Mouse (Mus musculus): Measurements from ENCODE around the gene Gm20390.

The Gm20390 gene

DNA sequence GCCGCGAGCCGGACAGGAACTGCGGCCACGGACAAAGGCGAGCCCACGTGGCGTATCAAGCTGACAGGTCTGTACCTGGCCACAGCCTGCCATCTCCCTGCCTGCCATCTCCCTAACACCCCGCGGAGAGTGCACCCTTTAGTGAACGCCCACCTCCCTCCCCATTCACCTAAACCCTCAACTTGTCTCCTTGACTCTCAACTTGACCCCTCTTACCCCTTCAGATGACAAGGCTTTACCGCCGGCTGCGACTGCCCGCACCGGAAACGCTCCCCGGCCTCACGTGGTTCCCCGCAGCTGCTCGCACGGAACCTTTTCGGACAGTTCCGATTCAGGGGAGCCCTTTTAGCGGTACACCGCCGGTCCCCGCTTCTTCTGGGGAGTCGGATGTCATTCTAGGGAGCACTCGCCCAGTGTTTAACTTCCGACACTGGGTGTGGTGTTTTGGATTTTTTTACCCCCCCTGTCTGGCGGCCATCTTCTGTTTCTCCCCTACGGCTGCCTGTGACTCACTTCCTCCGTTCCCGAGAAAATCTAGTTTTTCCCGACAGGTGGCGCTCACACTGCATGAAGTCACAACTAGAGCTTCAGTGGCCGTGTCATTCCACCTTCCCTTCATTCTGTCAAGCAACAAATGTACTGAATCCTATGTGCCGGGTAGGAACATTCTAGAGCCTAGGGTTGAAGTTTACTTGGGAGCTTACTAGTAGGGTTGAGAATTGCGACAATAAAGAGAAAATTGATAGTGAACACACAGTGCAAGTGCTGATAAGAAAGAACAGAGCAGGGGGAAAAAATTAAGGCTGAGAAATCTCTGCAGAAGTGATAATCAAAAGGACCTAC lies at the start of gene Gm20390, which contains the start of gene Nme1:
Gene Gm20390 (minus strand): TSS at position 289 of the 843 bp plus-strand sequence.
Gene Nme1 (minus strand): TSS at position 517 of the 843 bp plus-strand sequence.
- DNase-seq, result peak; percentile 96

DNA sequence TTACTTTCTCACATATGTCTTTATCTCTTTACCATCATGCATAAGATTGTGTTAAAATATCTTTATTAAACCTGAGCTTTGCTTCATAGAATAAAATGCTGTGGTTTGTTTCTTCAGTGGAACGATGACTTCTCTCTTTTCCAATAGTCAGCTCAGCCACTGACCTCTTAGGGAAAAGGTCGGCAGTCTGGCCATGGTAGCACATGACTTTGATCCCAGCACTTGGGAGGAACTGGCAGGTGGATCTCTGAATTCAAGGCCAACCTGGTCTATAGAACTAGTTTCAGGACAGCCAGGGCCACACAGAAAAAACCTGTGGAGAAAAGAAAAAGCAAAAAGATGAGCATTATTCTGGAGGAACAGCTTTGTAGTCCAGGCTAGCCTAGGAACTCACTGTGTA lies 35.3 kb upstream of the Gm20390 start:
- no peak for DNase-seq

DNA sequence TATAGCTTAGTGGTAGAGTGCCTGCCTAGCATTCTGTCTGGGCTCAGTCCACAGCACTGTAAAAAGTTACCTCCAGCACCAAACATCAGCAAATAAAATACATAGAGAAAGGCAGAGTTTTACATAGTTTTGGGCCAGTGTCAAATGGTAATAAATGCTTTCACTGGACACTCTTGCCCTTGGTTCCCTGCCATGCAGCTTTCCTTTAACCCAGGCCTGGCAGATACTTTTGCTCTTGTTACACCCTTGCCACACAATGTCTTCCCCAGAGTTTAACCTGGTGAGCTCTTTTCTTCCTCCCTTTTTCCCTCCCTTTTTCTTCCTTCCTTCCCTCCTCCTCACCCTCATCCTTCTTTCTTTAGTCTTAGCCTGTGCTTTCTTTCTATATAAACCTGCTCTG lies 31.2 kb upstream of the Gm20390 start:
- no peak for DNase-seq

DNA sequence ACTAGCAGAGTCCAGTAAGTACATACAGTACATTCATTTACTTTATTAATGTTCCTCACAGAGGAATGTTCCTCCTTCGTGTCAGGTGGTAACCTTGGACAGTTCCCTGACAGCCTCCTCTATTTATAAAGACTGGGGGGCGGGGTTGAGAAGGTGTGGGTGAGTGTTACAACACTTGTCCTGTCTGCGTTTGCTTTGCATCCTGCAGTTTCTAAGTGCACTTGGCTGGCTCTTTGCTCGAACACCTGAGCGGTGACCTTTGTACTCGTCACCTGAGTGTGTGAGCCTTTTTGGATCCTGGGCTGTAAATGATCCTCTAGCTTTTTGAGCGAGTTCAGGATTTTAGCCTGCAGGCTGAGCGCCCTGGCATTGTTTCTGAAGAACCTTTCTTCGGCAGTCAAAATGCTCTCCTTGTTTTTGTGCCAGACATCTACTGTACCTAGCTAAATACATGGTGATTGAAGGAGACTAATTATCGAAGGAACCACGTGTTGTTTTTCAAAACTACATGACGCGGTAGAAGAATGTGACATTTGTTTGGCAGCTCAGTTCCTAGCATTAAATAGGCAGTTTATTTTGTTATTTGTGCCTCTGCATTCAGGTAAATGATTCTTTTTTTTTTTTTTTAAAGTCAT lies 29.2 kb upstream of the Gm20390 start:
- DNase-seq, result peak; percentile 7

DNA sequence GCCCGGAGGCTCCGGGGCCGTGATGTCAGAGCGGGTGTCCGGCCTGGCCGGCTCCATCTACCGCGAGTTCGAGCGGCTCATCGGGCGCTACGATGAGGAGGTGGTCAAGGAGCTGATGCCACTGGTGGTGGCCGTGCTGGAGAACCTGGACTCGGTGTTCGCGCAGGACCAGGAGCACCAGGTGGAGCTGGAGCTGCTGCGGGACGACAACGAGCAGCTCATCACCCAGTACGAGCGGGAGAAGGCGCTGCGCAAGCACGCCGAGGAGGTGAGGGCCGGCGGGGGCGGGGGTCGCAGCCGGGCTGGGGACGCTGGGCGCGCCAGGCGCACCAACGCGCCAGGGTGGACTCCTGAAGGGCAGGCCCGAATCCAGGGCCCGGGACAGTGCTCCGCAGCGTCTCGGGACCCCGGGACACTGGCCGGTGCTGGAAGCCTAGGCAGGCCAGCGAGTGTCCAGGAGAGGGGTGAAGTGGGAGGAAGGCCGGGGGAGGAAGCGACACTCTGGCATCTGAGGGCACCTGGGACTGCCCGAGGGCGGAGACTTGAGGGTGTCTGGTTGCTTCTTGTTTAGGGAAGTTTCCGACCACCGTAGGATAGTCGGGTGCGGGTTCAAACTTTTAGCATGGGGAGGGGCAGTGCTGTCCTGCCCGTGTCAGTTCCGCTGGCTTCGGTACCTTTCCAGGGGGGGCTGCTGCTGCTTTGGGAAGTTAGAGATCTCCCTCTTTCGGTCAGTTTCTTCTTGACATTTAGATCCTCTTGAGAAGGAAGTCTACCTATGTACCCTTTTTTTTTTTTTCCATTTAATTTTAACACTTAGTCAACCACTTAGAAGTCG lies 28.4 kb upstream of the Gm20390 start:
- peak; percentile 48 for DNase-seq

DNA sequence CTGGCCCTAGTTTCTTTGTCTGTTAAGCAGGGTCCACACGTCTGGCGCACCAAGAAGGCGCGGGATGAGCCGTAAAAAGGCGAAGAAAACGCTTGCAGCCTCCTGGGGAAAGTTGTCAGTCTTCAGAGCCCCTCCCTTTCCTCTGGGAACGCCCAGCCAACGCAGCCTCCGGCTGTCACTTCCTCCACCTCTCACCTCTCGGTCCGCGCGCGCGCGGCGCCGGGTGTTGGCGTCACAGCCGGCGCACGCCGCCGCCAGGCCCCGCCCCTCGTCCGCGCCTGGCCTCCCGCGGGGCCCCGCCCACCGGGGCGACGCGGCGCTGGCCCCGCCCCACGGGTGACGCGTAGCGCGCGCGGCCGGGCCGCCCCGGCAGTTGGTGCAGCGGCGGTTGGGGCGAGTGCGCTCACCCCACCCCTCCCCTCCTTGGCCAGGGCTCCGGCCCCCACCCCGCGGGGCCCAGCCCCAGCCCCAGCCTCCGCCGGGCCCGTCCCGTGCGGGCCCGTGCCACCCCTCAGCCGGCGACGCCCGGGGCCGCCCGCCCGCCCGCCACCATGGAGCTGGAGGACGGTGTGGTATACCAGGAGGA lies 27.7 kb upstream of the Gm20390 start, which contains the start of gene Spag9:
Gene Spag9 (plus strand): TSS at position 372 of the 586 bp plus-strand sequence.
- DNase-seq, result peak; percentile 90

DNA sequence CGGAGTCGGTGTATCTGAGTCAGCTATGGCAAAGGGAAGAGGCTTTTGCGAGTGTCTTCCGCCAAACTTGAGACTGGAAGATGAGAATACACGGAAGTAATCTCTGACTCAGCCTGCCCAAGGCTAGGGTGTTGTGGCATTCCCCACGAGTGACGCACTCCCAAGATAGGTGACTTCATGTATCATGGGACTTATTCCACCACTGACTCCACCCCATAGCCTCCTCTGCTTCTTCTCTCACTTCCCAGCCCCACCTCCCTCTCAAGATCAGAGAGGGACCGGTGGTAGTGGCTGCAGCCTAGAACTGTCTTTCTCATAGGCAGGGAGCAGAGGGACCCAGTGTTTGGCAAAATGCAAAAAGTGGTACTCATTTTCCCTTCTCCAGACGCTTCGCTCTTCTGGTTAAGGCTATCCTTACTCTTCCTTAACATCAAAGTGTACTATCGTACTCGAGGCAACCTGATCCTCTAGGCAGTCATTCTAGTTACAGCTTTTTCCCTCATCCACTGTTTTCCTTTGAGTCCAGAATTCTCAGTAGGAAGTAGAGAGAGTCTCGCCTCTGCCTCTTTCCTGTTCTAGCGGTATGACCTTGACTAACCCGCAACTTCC lies 27.1 kb upstream of the Gm20390 start:
- peak; percentile 67 for DNase-seq

DNA sequence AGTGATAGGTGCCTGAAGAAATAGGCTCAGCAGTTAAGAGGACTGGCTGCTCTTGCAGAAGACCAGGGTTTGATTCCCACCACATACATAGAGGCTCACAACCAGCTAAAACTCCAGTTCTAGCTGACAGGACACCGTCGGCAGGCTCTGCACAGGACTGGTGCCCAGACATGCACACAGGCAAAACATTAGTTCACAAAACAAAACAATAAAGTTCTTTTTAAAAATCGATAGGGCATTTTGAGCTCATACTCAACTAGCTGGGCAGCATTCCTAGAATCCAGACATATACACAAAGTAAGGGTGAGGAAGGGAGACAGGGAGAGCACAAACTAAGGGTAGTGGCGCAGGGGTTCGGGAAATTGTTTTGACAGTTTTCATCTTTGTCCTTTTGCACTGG lies 26.4 kb upstream of the Gm20390 start:
- DNase-seq, result no peak

DNA sequence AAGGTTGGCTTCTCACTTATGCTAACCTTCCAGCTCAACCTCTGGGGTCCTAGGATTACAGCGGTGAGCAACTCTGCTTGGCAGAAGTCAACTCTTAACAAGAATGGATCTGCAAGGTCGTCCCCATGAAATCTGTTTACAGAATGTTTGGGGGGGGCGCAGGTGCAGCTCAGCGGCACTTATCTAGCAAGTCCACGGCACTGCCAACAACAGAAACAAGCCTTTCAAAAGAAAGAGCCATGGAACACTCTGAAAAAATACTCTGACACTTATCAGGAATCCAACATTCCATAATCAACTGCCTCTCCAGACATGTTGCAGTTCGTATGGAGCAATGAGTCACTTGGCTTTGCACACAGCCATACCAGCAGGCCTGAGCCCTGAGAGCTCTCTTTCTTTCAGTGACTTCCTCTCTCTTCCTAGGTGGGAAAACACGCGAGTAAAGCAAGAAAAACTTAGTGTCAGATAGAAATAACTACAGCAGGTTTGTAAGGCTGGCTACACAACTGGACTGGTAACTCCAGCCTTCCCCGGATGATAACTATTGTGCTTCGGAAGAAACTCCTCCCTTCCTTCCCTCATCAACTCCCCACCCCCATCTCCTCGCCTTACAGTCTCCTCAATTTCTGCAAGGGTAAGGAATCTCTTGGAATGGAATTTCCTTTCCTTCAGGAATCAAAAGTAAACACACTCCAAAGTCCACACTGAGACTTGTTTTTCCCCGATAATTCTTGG lies 20.4 kb upstream of the Gm20390 start:
- DNase-seq, result no peak

DNA sequence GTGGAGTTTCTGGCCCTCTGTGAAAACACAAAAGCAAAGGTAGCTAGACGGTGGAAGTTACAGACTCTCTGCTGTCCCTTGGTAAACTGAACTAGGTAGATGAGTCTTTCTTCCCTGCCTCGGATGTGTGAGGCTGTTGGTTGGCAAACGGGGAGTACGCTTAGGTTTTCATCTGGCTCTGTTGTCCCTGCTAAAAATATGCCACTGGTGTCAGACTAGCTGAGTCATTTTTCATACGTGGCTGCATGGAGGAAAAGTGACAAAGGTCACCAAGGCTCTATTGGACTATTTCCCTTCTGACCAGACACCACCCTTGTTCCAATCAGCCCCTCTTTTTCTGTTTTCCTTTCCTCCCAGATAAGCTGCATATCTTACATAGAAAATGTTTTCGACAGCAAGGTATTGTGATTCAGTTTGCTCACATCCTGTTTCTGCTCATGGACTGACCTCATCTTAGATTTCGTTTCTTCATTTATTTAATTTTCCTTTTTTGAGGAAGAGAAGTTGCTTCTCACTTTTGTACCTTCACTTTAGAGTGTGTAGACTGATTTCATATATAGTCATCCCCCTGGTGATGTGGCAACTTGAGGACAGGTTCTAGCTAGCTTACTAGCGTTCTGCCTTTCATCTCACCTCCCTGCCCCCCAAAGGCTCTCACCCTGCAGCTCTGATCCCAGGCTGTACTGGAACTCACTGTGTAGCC lies 19.7 kb upstream of the Gm20390 start:
- DNase-seq, result no peak

DNA sequence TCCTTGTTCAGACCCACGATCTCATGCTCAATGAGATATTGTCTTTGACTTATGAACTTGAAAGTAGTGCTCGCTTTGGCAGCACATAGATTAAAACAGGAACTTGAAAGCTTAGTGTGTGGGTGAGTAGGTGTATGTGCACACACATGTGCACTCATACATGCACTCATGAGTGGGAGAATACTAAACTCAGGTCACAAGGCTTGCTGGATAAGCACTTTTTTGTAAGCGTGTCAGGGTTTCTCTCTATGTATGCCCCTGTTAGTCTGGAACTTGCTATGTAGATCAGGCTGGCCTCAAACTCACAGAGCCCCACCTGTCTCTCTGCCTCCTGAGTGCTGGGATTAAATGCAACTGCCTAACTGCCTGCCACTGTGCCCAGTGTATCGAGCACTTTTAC lies 18.9 kb upstream of the Gm20390 start:
- DNase-seq, result no peak

DNA sequence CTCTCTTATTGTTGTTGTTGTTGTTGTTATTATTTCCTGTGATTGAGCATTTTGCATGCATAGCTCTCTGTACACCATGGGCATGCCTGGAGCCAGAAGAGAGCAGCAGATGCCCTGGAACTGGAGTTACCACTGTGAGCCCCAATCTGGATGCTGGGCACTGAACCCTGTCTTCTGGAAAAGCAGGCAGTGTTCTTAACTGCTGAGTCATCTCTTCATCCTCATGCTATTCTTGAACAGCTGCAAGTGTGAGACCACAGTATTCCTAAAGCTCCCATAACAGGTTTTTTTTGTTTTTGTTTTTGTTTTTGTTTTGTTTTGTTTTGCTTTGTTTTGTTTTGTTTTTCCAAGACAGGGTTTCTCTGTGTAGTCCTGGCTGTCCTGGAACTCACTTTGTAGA lies 18.2 kb upstream of the Gm20390 start:
- DNase-seq, result no peak

DNA sequence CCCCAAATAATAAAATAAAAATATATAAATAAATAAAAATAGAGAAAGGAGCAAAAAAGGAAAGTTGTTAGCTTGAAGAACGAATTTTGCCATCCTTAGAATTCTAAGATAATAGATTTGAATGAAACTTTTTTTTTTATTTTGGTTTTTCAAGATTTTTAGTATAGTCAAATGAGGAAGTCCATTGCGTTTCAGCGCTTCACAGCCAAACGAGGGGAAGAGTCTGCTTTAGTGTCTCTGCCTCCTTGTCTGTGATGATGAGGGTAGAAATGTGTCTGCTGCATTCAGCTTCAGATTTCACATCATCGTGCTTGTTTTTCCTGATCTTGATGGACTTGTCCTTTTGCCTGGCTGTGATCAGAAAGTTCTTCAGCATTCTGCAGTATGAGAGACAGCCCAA lies 17.2 kb upstream of the Gm20390 start:
- no peak for DNase-seq

DNA sequence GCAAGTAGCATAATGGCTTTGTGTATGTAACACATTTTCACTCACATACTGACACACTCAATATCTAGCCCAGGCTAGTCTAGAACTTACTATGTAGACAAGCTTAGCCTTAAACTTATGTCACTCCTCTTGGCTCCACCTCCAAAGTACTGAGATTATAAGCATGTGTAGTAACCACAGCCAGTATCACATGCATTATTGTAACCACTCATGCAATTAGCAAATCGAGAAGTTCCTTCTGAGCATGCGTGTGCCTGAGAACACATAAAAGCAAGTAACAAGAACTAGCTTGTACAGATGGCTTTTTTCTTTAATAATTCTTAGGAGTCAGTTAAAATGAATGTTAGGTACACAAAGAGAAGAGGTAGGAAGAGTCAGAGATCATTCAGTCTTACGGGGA lies 16.5 kb upstream of the Gm20390 start:
- no peak for DNase-seq

DNA sequence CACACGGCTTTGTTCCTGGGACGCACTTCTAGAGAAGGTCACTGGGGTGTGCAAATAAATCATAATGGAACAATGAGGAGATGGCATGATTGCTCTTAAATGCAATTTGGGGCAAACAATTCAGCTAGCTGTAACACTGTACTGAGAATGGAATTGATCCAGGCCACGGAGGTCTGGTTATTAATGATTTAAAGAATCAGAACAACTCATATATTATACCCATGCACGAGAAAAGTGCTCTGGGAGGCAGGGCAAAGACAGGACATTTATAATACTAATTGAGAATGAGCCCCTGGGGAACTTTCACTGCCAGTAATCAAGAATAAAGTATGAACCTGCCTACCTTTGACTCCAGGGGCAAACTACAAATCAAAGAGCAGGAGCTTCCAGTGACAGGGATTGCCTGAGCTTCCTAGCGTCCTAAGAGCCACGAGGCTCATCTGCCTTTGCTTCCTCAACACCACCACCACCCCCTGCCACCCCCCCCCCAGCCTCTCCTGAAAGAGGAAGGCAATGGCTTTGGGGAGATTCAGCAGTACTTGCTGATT lies 11.5 kb upstream of the Gm20390 start:
- DNase-seq, result no peak

DNA sequence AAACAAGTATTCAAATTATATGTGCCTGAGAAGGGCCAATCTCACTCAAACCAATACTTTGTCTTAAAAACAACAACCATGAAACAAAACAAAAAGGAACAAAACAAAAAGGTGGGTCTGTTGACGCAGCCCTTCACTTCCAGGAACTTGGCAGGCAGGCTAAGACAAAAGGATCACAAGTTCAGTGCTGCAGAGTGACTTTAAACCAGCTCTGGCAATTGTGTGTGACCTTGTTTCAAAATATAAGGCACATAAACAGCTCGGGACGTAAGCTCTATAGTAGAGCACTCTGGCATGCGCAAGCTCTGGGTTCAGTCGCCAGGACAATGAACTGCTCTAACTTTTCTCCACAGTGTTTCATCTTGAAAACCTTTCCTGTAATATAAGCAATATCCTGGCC lies 4.9 kb upstream of the Gm20390 start:
- no peak for DNase-seq

DNA sequence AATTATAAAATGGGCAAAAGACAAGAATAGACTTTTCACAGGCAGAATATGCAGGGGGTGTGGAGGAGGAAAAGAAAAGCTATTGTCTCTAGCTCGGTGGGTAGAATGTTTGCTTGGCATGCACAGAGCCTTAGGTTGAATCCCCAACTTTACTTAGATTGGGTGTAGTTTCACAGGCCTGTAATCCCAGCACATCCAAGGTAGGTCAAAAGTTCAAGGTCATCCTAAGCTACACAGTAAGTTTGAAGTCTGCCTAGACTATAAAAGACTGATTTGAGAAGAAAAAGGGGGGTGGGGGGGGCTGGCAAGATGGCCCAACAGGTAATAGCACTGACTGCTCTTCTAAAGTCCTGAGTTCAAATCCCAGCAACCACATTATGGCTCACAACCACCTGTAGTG lies 1.7 kb upstream of the Gm20390 start:
- DNase-seq, result no peak

DNA sequence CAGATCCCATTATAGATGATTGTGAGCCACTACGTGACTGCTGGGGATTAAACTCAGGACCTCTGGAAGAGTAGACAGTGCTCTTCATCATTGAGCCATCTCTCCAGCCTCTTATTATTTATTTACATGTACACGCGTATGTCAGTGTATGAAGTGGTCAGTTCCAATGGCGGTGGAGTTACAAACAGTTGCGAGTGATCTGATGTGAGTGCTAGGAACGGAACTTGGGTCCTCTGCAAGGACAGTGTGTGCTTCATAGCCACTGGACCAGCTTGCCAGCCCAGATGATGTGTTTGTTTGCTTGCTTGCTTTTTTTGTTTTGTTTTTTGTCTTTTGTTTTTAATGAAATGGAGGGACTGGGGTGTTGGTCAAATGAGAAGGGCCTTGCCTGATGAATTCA lies 1.1 kb upstream of the Gm20390 start:
- no peak for DNase-seq

DNA sequence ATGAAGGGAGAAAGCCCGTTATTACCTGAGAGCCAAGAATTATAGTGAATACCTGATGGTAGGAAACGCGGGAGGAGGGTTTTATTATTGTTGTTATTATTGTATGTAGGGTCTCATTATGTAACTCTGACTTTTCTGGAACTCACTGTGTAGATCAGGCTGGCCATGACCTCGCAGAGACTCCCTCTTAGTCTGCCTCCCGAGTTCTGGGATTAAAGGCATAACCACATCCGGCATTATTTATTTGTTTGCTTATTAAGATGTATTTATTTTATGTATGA lies 695 bp upstream of the Gm20390 start:
- DNase-seq, result no peak

DNA sequence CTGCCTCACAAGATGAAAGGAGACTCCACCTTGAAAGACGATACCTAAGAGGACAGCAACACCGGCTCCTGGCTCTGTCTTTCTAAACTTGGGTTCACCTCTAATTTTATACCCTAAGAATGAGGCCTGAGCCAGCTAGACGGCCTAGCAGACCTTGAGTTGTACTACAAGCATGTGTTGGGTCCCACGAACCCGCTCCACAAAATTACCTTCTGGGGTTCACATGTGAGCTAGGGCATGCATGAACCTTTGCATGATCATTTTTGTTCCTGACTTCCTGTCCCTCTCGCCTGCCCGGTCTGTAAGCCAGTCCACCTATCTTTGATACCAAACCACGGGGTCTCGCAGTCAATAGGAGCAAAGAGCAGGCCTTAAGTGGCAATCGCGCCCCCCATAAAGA lies 712 bp downstream of the Gm20390 start:
- DNase-seq, result no peak

DNA sequence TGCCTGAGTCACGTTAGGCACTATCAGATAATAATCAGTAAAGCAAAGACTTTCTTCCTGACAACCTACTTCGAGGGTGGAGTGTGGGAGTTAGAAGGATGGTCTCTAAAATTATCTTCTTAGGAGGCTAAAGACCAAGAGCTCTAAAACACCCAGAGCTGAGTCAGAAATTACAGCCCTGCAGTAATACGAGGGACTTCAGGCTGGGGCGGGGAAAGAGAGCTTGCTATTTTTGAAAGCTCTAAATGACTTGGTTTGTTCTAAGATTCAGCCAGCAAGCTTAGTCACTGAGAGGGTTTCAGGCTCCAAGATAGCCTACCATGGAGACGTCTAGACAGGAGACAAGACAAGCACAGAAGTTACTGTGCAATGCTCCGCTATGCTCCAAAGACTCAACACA lies 2.7 kb downstream of the Gm20390 start:
- DNase-seq, result no peak

Data from right cerebral cortex, postnatal 14 days (tissue).